Mouse (Mus musculus) midbrain, embryonic 15.5 days (tissue): ENCODE measurements around the gene Dpp10. TPM values are rescaled to one million over a fixed set of nuclear protein-coding genes. Genes with fewer than 3 reads are reported as not detected.

Experiments used
- ATAC-seq: fragments of 200-750 bp; cut with Nextera tagmentation; replicated peaks from 2 replicates; pipeline ENCODE4 v1.8.0; 2017; ENCODE audit warnings: moderate TSS enrichment
- H3K27ac ChIP-seq: fragments of 300-500 bp; sonication (generic); 2 replicates; pipeline ENCODE4 v1.5.1; 2015; ENCODE audit warnings: mild to moderate bottlenecking, inconsistent platforms
- H3K27me3 ChIP-seq: fragments of 300-500 bp; sonication (generic); replicated peaks from 2 replicates; pipeline ENCODE4 v1.6.1; 2015; ENCODE audit warnings: inconsistent platforms
- H3K36me3 ChIP-seq: fragments of 300-500 bp; sonication (generic); replicated peaks from 2 replicates; pipeline ENCODE4 v1.6.1; 2015; ENCODE audit warnings: inconsistent platforms
- H3K4me1 ChIP-seq: fragments of 300-500 bp; sonication (generic); 2 replicates; pipeline ENCODE4 v1.6.1; 2015; ENCODE audit warnings: inconsistent platforms
- H3K4me2 ChIP-seq: fragments of 300-500 bp; sonication (generic); 2 replicates; pipeline ENCODE4 v1.6.1; 2015; ENCODE audit warnings: inconsistent platforms, mild to moderate bottlenecking, moderate library complexity
- H3K4me3 ChIP-seq: fragments of 300-500 bp; sonication (generic); 2 replicates; pipeline ENCODE4 v1.5.1; 2015; ENCODE audit warnings: mild to moderate bottlenecking, inconsistent platforms
- H3K9ac ChIP-seq: fragments of 300-500 bp; sonication (generic); 2 replicates; pipeline ENCODE4 v1.6.1; 2015; ENCODE audit warnings: mild to moderate bottlenecking, inconsistent platforms
- H3K9me3 ChIP-seq: fragments of 300-500 bp; sonication (generic); 2 replicates; pipeline ENCODE4 v1.6.1; 2016; ENCODE audit warnings: inconsistent platforms
- WGBS: fragments of 180-500 bp; shearing (Covaris S2); methylation state at CpG from one replicate; pipeline ENCODE4 v1.1.7; 2015; ENCODE audit warnings: mixed read lengths; 5-methylcytosine and 5-hydroxymethylcytosine counted together
- polyA plus RNA-seq: library from polyadenylated mRNA; unstranded; fragments of >200 nt; fragmentation: Nextera tagmentation; extraction: Ambion mirVana; gene quantifications from 2 replicates; pipeline ENCODE4 v1.2.1, GENCODE M21; 2015

The Dpp10 gene
- polyA plus RNA-seq, 1 experiment from 2014 or later, result 17.3 TPM

GRCm38 (mm10) chr1:123978597-123978996 lies 66.8 kb downstream of the Dpp10 start:
- no peaks in the 10 kb centered on the region for H3K27me3 ChIP-seq
- ATAC-seq, result no peak
- WGBS, result 58% methylated on average over 1 of the region's 1 CpGs
- H3K36me3 ChIP-seq, result no peaks in the 10 kb centered on the region
- H3K9me3 ChIP-seq, result no peaks in the 10 kb centered on the region
- no peak overlapping the region for H3K9ac ChIP-seq
- no peak overlapping the region for H3K4me2 ChIP-seq
- no peak overlapping the region for H3K27ac ChIP-seq
- no peak overlapping the region for H3K4me3 ChIP-seq
- no peaks in the 10 kb centered on the region for H3K4me1 ChIP-seq

GRCm38 (mm10) chr1:123974621-123975020 lies 70.7 kb downstream of the Dpp10 start:
- Histone ChIP-seq H3K9ac (no peak overlapping the region), H3K9me3 (no peaks in the 10 kb centered on the region), H3K36me3 (no peaks in the 10 kb centered on the region), H3K27me3 (no peaks in the 10 kb centered on the region), H3K4me1 (no peaks in the 10 kb centered on the region), H3K4me2 (no peak overlapping the region), H3K27ac (no peak overlapping the region), H3K4me3 (no peak overlapping the region)
- 32% methylated on average over 3 of the region's 3 CpGs for WGBS
- ATAC-seq, result no peak

- Histone ChIP-seq H3K9ac (no peak overlapping the region), H3K4me1 (0 out of 2 replicates have a peak, but pooled peaks cover 6% of the 10 kb centered on the region), H3K27ac (no peak overlapping the region), H3K36me3 (no peaks in the 10 kb centered on the region), H3K27me3 (no peaks in the 10 kb centered on the region), H3K9me3 (no peaks in the 10 kb centered on the region), H3K4me3 (no peak overlapping the region), H3K4me2 (no peak overlapping the region)
- ATAC-seq, result peak; percentile 71
- WGBS, result 50% methylated on average over 4 of the region's 4 CpGs
Measured at GRCm38 (mm10) chr1:123946149-123946548, 99.2 kb downstream of the Dpp10 start.

GRCm38 (mm10) chr1:123940826-123941225 lies 104.5 kb downstream of the Dpp10 start:
- Histone ChIP-seq H3K4me1 (0 out of 2 replicates have a peak, but pooled peaks cover 2% of the 10 kb centered on the region), H3K36me3 (no peaks in the 10 kb centered on the region), H3K9ac (no peak overlapping the region), H3K4me2 (no peak overlapping the region), H3K27me3 (no peaks in the 10 kb centered on the region), H3K27ac (no peak overlapping the region), H3K9me3 (no peaks in the 10 kb centered on the region), H3K4me3 (no peak overlapping the region)
- WGBS, result 100% methylated on average over 1 of the region's 1 CpGs
- no peak for ATAC-seq

- H3K4me2 ChIP-seq, result no peak overlapping the region
- WGBS, result 70% methylated on average over 7 of the region's 7 CpGs
- no peaks in the 10 kb centered on the region for H3K4me1 ChIP-seq
- no peak for ATAC-seq
- H3K9ac ChIP-seq, result no peak overlapping the region
- no peaks in the 10 kb centered on the region for H3K36me3 ChIP-seq
- no peak overlapping the region for H3K27ac ChIP-seq
- no peak overlapping the region for H3K4me3 ChIP-seq
- H3K9me3 ChIP-seq, result no peaks in the 10 kb centered on the region
- no peaks in the 10 kb centered on the region for H3K27me3 ChIP-seq
Measured at GRCm38 (mm10) chr1:123933812-123934727, 111.3 kb downstream of the Dpp10 start.

- no peak overlapping the region for H3K4me2 ChIP-seq
- no peak for ATAC-seq
- no peak overlapping the region for H3K9ac ChIP-seq
- 69% methylated on average over 3 of the region's 3 CpGs for WGBS
- no peaks in the 10 kb centered on the region for H3K9me3 ChIP-seq
- no peak overlapping the region for H3K4me3 ChIP-seq
- no peak overlapping the region for H3K27ac ChIP-seq
- H3K4me1 ChIP-seq, result peaks cover 10% of the 10 kb centered on the region
- no peaks in the 10 kb centered on the region for H3K36me3 ChIP-seq
- no peaks in the 10 kb centered on the region for H3K27me3 ChIP-seq
Measured at GRCm38 (mm10) chr1:123928003-123928370, 117.4 kb downstream of the Dpp10 start.

GRCm38 (mm10) chr1:123927278-123928002 lies 117.9 kb downstream of the Dpp10 start:
- no peak overlapping the region for H3K9ac ChIP-seq
- H3K27ac ChIP-seq, result no peak overlapping the region
- peak; percentile 54; the same call in 1 of the 2 replicates for ATAC-seq
- no peak overlapping the region for H3K4me2 ChIP-seq
- no peak overlapping the region for H3K4me3 ChIP-seq
- no peaks in the 10 kb centered on the region for H3K27me3 ChIP-seq
- H3K9me3 ChIP-seq, result no peaks in the 10 kb centered on the region
- peaks cover 10% of the 10 kb centered on the region for H3K4me1 ChIP-seq
- H3K36me3 ChIP-seq, result no peaks in the 10 kb centered on the region

- ATAC-seq, result no peak
- H3K4me3 ChIP-seq, result no peak overlapping the region
- no peaks in the 10 kb centered on the region for H3K36me3 ChIP-seq
- H3K4me2 ChIP-seq, result no peak overlapping the region
- no peak overlapping the region for H3K9ac ChIP-seq
- no peaks in the 10 kb centered on the region for H3K9me3 ChIP-seq
- no peaks in the 10 kb centered on the region for H3K27me3 ChIP-seq
- WGBS, result 62% methylated on average over 1 of the region's 1 CpGs
- H3K27ac ChIP-seq, result no peak overlapping the region
- H3K4me1 ChIP-seq, result peaks cover 10% of the 10 kb centered on the region
Measured at GRCm38 (mm10) chr1:123924905-123925304, 120.5 kb downstream of the Dpp10 start.

- no peak for ATAC-seq
- H3K9me3 ChIP-seq, result no peaks in the 10 kb centered on the region
- H3K4me3 ChIP-seq, result no peak overlapping the region
- no peak overlapping the region for H3K4me2 ChIP-seq
- peaks cover 10% of the 10 kb centered on the region for H3K4me1 ChIP-seq
- H3K9ac ChIP-seq, result no peak overlapping the region
- H3K36me3 ChIP-seq, result no peaks in the 10 kb centered on the region
- H3K27ac ChIP-seq, result no peak overlapping the region
- H3K27me3 ChIP-seq, result no peaks in the 10 kb centered on the region
- 93% methylated on average over 2 of the region's 2 CpGs for WGBS
Measured at GRCm38 (mm10) chr1:123923907-123924306, 121.5 kb downstream of the Dpp10 start.

- Histone ChIP-seq H3K27ac (no peak overlapping the region), H3K27me3 (no peaks in the 10 kb centered on the region), H3K9me3 (no peaks in the 10 kb centered on the region), H3K36me3 (no peaks in the 10 kb centered on the region), H3K4me2 (no peak overlapping the region), H3K4me3 (no peak overlapping the region), H3K9ac (no peak overlapping the region), H3K4me1 (no peaks in the 10 kb centered on the region)
- no peak for ATAC-seq
- WGBS, result 86% methylated on average over 1 of the region's 1 CpGs
Measured at GRCm38 (mm10) chr1:123919606-123920005, 125.8 kb downstream of the Dpp10 start.

GRCm38 (mm10) chr1:123902628-123903027 lies 142.7 kb downstream of the Dpp10 start:
- no peaks in the 10 kb centered on the region for H3K9me3 ChIP-seq
- no peak for ATAC-seq
- H3K4me2 ChIP-seq, result no peak overlapping the region
- no peak overlapping the region for H3K9ac ChIP-seq
- H3K36me3 ChIP-seq, result no peaks in the 10 kb centered on the region
- no peak overlapping the region for H3K4me3 ChIP-seq
- H3K4me1 ChIP-seq, result no peaks in the 10 kb centered on the region
- 87% methylated on average over 5 of the region's 5 CpGs for WGBS
- no peak overlapping the region for H3K27ac ChIP-seq
- H3K27me3 ChIP-seq, result no peaks in the 10 kb centered on the region

- no peaks in the 10 kb centered on the region for H3K9me3 ChIP-seq
- no peak overlapping the region for H3K27ac ChIP-seq
- no peaks in the 10 kb centered on the region for H3K36me3 ChIP-seq
- H3K4me3 ChIP-seq, result no peak overlapping the region
- no peaks in the 10 kb centered on the region for H3K27me3 ChIP-seq
- no peak overlapping the region for H3K4me2 ChIP-seq
- ATAC-seq, result no peak
- H3K9ac ChIP-seq, result no peak overlapping the region
- H3K4me1 ChIP-seq, result no peaks in the 10 kb centered on the region
- WGBS, result 82% methylated on average over 4 of the region's 4 CpGs
Measured at GRCm38 (mm10) chr1:123901218-123901617, 144.1 kb downstream of the Dpp10 start.
